Mouse (Mus musculus) CH12.LX (cell line): Measurements from ENCODE around the gene Slc2a8. TPM values are rescaled to one million over a fixed set of nuclear protein-coding genes. Genes with fewer than 3 reads are reported as not detected.

Experiments used
- DNase-seq: peaks from one replicate; pipeline ENCODE4 v3.0.0-alpha.2; 2013; ENCODE audit errors: extremely low read depth
- H3K27ac ChIP-seq: 2 replicates; pipeline ENCODE4 v1.5.1; 2012; ENCODE audit warnings: low read depth, mild to moderate bottlenecking, control low read depth, moderate library complexity; ENCODE audit not compliant: insufficient read depth
- H3K27me3 ChIP-seq: replicated peaks from 2 replicates; pipeline ENCODE3; 2012; ENCODE audit warnings: inconsistent platforms
- H3K36me3 ChIP-seq, 2 experiments: replicated peaks in 1 of 2; 2 replicates each; pipeline versions ENCODE3 to v1.6.1; 2012; ENCODE audit warnings: inconsistent platforms in 1 of 2, low read length in 1 of 2, mild to moderate bottlenecking in 1 of 2, mixed read lengths in 1 of 2, moderate library complexity in 1 of 2; ENCODE audit not compliant: control insufficient read depth in 1 of 2, insufficient read depth in 1 of 2
- H3K4me1 ChIP-seq, 2 experiments: 2 replicates each; pipeline ENCODE4 v1.6.1; 2012; ENCODE audit warnings: inconsistent platforms in 1 of 2, moderate library complexity in 1 of 2; ENCODE audit not compliant: insufficient read depth in 2 of 2, control insufficient read depth in 1 of 2
- H3K4me2 ChIP-seq: 2 replicates; pipeline ENCODE4 v1.6.1; 2012; ENCODE audit warnings: low read depth, mild to moderate bottlenecking, control low read depth; ENCODE audit not compliant: poor library complexity, insufficient read depth, severe bottlenecking
- H3K4me3 ChIP-seq, 3 experiments: fragments of 150-350 bp in 1 of 3; sonication (generic) in 1 of 3; replicated peaks in 1 of 3; 2 replicates each; pipeline versions ENCODE3 to v1.5.1; 2011 to 2012; ENCODE audit warnings: low read depth in 2 of 3, low read length in 2 of 3, mild to moderate bottlenecking in 2 of 3, moderate library complexity in 2 of 3, control low read depth in 1 of 3, improper control_type of control experiment in 1 of 3, inconsistent platforms in 1 of 3, mixed read lengths in 1 of 3; ENCODE audit not compliant: poor library complexity in 1 of 3
- H3K79me2 ChIP-seq: replicated peaks from 2 replicates; pipeline ENCODE4 v1.6.1; 2012; ENCODE audit warnings: mild to moderate bottlenecking, moderate library complexity; ENCODE audit not compliant: control insufficient read depth, poor library complexity, insufficient read depth, severe bottlenecking; ENCODE audit errors: extremely low read depth
- H3K9ac ChIP-seq: 2 replicates; pipeline ENCODE4 v1.6.1; 2012; ENCODE audit warnings: low read depth, mild to moderate bottlenecking, control low read depth, moderate library complexity; ENCODE audit not compliant: insufficient read depth
- H3K9me3 ChIP-seq: replicated peaks from 2 replicates; pipeline ENCODE3; 2012; ENCODE audit warnings: low read length, inconsistent platforms, mixed read lengths
- BHLHE40 ChIP-seq: IDR thresholded peaks from 2 replicates; pipeline ENCODE4 v1.6.1; 2011; ENCODE audit warnings: mild to moderate bottlenecking, low read depth, low read length, improper control_type of control experiment
- CHD1 ChIP-seq: IDR thresholded peaks from 2 replicates; pipeline ENCODE4 v1.6.1; 2012; ENCODE audit warnings: low read depth, low read length, improper control_type of control experiment, inconsistent platforms
- CHD2 ChIP-seq: IDR thresholded peaks from 2 replicates; pipeline ENCODE4 v1.6.1; 2011; ENCODE audit warnings: low read length, improper control_type of control experiment
- ETS1 ChIP-seq: conservative IDR thresholded peaks from 2 replicates; pipeline ENCODE4 v1.6.1; 2012; ENCODE audit warnings: low read depth, mild to moderate bottlenecking, inconsistent platforms, low read length, improper control_type of control experiment, moderate library complexity
- GABPA ChIP-seq: IDR thresholded peaks from 2 replicates; pipeline ENCODE4 v1.6.1; 2012; ENCODE audit warnings: low read depth, low read length, improper control_type of control experiment, inconsistent platforms; ENCODE audit not compliant: insufficient replicate concordance
- JUN ChIP-seq: IDR thresholded peaks from 2 replicates; pipeline ENCODE4 v1.6.1; 2011; ENCODE audit warnings: low read depth, mild to moderate bottlenecking, low read length, improper control_type of control experiment, moderate library complexity; ENCODE audit not compliant: insufficient read depth
- JUND ChIP-seq: conservative IDR thresholded peaks from 2 replicates; pipeline ENCODE4 v1.6.1; 2011; ENCODE audit warnings: low read depth, low read length, improper control_type of control experiment
- KAT2A ChIP-seq: IDR thresholded peaks from 2 replicates; pipeline ENCODE4 v1.6.1; 2012; ENCODE audit warnings: low read length, improper control_type of control experiment, inconsistent platforms; ENCODE audit not compliant: insufficient replicate concordance
- MYC ChIP-seq: IDR thresholded peaks from 2 replicates; pipeline ENCODE4 v1.6.1; 2011; ENCODE audit warnings: low read depth, mild to moderate bottlenecking, improper control_type of control experiment, low read length
- NELFE ChIP-seq: IDR thresholded peaks from 2 replicates; pipeline ENCODE4 v1.6.1; 2011; ENCODE audit warnings: low read depth, low read length, improper control_type of control experiment
- NRF1 ChIP-seq: IDR thresholded peaks from 2 replicates; pipeline ENCODE4 v1.6.1; 2014; ENCODE audit warnings: low read depth, mild to moderate bottlenecking, inconsistent platforms, low read length, improper control_type of control experiment, moderate library complexity
- POLR2A ChIP-seq: IDR thresholded peaks from 2 replicates; pipeline ENCODE4 v1.6.1; 2011; ENCODE audit warnings: low read depth, mild to moderate bottlenecking, improper control_type of control experiment, low read length
- POLR2AphosphoS2 ChIP-seq: IDR thresholded peaks from 2 replicates; pipeline ENCODE4 v1.6.1; 2011; ENCODE audit warnings: low read depth, low read length, improper control_type of control experiment
- RAD21 ChIP-seq: IDR thresholded peaks from 2 replicates; pipeline ENCODE4 v1.6.1; 2011; ENCODE audit warnings: low read depth, mild to moderate bottlenecking, low read length, improper control_type of control experiment, moderate library complexity
- RCOR1 ChIP-seq: conservative IDR thresholded peaks from 2 replicates; pipeline ENCODE4 v1.6.1; 2012; ENCODE audit warnings: low read depth, mild to moderate bottlenecking, inconsistent platforms, low read length, improper control_type of control experiment
- TCF12 ChIP-seq: IDR thresholded peaks from 2 replicates; pipeline ENCODE4 v1.6.1; 2014; ENCODE audit warnings: low read depth, mild to moderate bottlenecking, inconsistent platforms, low read length, improper control_type of control experiment
- UBTF ChIP-seq: IDR thresholded peaks from 2 replicates; pipeline ENCODE4 v1.6.1; 2012; ENCODE audit warnings: low read depth, mild to moderate bottlenecking, inconsistent platforms, low read length, improper control_type of control experiment, moderate library complexity
- USF2 ChIP-seq: conservative IDR thresholded peaks from 2 replicates; pipeline ENCODE4 v1.6.1; 2011; ENCODE audit warnings: low read depth, low read length, improper control_type of control experiment
- ZC3H11A ChIP-seq: IDR thresholded peaks from 2 replicates; pipeline ENCODE4 v1.6.1; 2012; ENCODE audit warnings: low read depth, mild to moderate bottlenecking, inconsistent platforms, low read length, improper control_type of control experiment
- ZKSCAN1 ChIP-seq: IDR thresholded peaks from 2 replicates; pipeline ENCODE4 v1.6.1; 2012; ENCODE audit warnings: low read depth, inconsistent platforms, low read length, improper control_type of control experiment, borderline replicate concordance
- ZNF384 ChIP-seq: IDR thresholded peaks from 2 replicates; pipeline ENCODE4 v1.6.1; 2012; ENCODE audit warnings: low read depth, low read length, improper control_type of control experiment, inconsistent platforms
- dilution Hi-C: fragments of 300-500 bp; cut with MboI; formaldehyde crosslinking; loops from 2 replicates; pipeline ENCODE4 v1.14.3; 2020; ENCODE audit warnings: low sequenced_read_pairs; ENCODE audit not compliant: extremely low pct_unique_long_range_greater_than_20kb, extremely low pct_ligation_motif_present
- in situ Hi-C: fragments of 300-500 bp; cut with MboI; formaldehyde crosslinking; loops from 3 replicates; pipeline ENCODE4 v1.14.3; 2019; ENCODE audit warnings: low sequenced_read_pairs, low pct_ligation_motif_present, low pct_unique_long_range_greater_than_20kb, mixed read lengths
- polyA plus RNA-seq: library from polyadenylated mRNA; unstranded; fragments of >175 nt; gene quantifications from 2 replicates; pipeline ENCODE4 v1.2.1, GENCODE M21; 2012; ENCODE audit warnings: low read depth; ENCODE audit not compliant: insufficient read length
- total RNA-seq, 2 experiments: library from RNA; depleted of rRNA; stranded (reverse); fragments of 300-350 nt in 1 of 2; fragments of >200 nt in 1 of 2; gene quantifications; 2 replicates each; pipeline ENCODE4 v1.2.3; 2012 to 2014

Gene Slc2a8
- total and polyA plus RNA-seq, 3 experiments = 1.1 to 5.6 (median 1.3) TPM

- H3K9me3 ChIP-seq = no peaks in the 10 kb centered on the region
- in situ Hi-C loops = no loop called here
- peak overlapping the region; percentile 100 for H3K9ac ChIP-seq
- H3K27me3 ChIP-seq = no peaks in the 10 kb centered on the region
- peaks cover 27 to 44% of the 10 kb centered on the region in 2 experiments for H3K36me3 ChIP-seq
- peak; percentile 29 for DNase-seq
- H3K27ac ChIP-seq = peak overlapping the region; percentile 90
- peaks cover 34% of the 10 kb centered on the region for H3K79me2 ChIP-seq
- peak overlapping the region; percentile 78 for H3K4me2 ChIP-seq
- peaks cover 8 to 39% of the 10 kb centered on the region in 2 experiments for H3K4me1 ChIP-seq
- dilution Hi-C loops = no loop called here
- TF ChIP-seq CHD2 (no peak), POLR2A (peak; percentile 27; the same call in 1 of the 2 replicates)
- H3K4me3 ChIP-seq = peak overlapping the region; percentile 82 to 97 (median 93)
These were observed 19.0 kb downstream of the Slc2a8 start for GRCm38 (mm10) chr2:32962875-32963220.

GRCm38 (mm10) chr2:32962062-32962874, 19.6 kb downstream of the Slc2a8 start:
- TF ChIP-seq POLR2AphosphoS2 (peak; percentile 65), ETS1 (no peak), NELFE (0 out of 2 replicates have a peak, but pooled peaks have one; percentile 15), BHLHE40 (0 out of 2 replicates have a peak, but pooled peaks have one; percentile 2), TCF12 (no peak), CHD1 (peak; percentile 74; the same call in 1 of the 2 replicates), KAT2A (0 out of 2 replicates have a peak, but pooled peaks have one; percentile 22)
- Histone ChIP-seq H3K27me3 (no peaks in the 10 kb centered on the region), H3K79me2 (peaks cover 34% of the 10 kb centered on the region), H3K4me3 (peak overlapping the region; percentile 82 to 97 (median 93)), H3K27ac (peak overlapping the region; percentile 90), H3K4me1 (peaks cover 8 to 35% of the 10 kb centered on the region in 2 experiments), H3K9me3 (no peaks in the 10 kb centered on the region), H3K36me3 (peaks cover 27 to 50% of the 10 kb centered on the region in 2 experiments), H3K4me2 (peak overlapping the region; percentile 78; the same call in 1 of the 2 replicates), H3K9ac (peak overlapping the region; percentile 100)
- peak; percentile 35 for DNase-seq
- in situ Hi-C loops (no loop called here), dilution Hi-C loops (no loop called here)

GRCm38 (mm10) chr2:32961192-32961995, 20.5 kb downstream of the Slc2a8 start, which contains the start of the genes Rpl12 and Lrsam1:
Rpl12 (plus strand) TSS chr2:32961559.
Lrsam1 (minus strand) TSS chr2:32961614.
- dilution Hi-C loops (no loop called here), in situ Hi-C loops (no loop called here)
- Histone ChIP-seq H3K79me2 (peaks cover 34% of the 10 kb centered on the region), H3K27me3 (no peaks in the 10 kb centered on the region), H3K9me3 (no peaks in the 10 kb centered on the region), H3K4me3 (peak within 1 kb of the TSS; percentile 82 to 97 (median 93)), H3K4me1 (peaks cover 8 to 35% of the 10 kb centered on the region in 2 experiments), H3K4me2 (peak within 1 kb of the TSS; percentile 93), H3K9ac (peak within 1 kb of the TSS; percentile 100), H3K36me3 (peaks cover 27 to 58% of the 10 kb centered on the region in 2 experiments), H3K27ac (peak within 1 kb of the TSS; percentile 90)
- peak; percentile 91 for DNase-seq
- TF ChIP-seq ZC3H11A = no peak
- peak; percentile 62 for TF ChIP-seq NRF1
- TF ChIP-seq JUND = no peak
- no peak for TF ChIP-seq RAD21
- no peak for TF ChIP-seq RCOR1
- no peak for TF ChIP-seq CHD1
- no peak; the same call in 1 of the 2 replicates for TF ChIP-seq BHLHE40
- TF ChIP-seq GABPA = no peak
- no peak; the same call in 1 of the 2 replicates for TF ChIP-seq UBTF
- no peak for TF ChIP-seq JUN
- TF ChIP-seq POLR2A = peak; percentile 99
- no peak for TF ChIP-seq ZKSCAN1
- peak; percentile 97 for TF ChIP-seq MYC
- TF ChIP-seq ZNF384 = no peak
- TF ChIP-seq USF2 = no peak
